15 mouse cellular contexts compared by ENCODE assay signal in genomic region chr4:137492563-137492962, GRCm38 (mm10). TPM values are rescaled to one million over a fixed set of nuclear protein-coding genes. Genes with fewer than 3 reads are reported as not detected.
A peak's percentile ranks its signal among the peaks of the same experiment; 100 is the strongest.
DNase-seq lines count a peak whose midpoint lies in the region; ATAC-seq and TF ChIP-seq lines count a peak whose summit lies in the region.
"Had no signal": no experiment of that assay in that cellular context is flagged by ENCODE, and none has a peak within 500 bp of the region (broad histone marks: within the 10 kb centered on the region; RNA-seq: fewer than 3 reads in every experiment).

No protein-coding gene starts in this region.

- ATAC-seq in embryonic facial prominence, embryonic 12.5 days (ENCODE audit: insufficient number of reproducible peaks, insufficient read depth, low FRiP score, low TSS enrichment): no peak
- ATAC-seq: intestine, embryonic 15.5 days; midbrain, embryonic 15.5 days had no signal

- 78% methylated on average over 11 of the region's 11 CpGs for WGBS in embryonic facial prominence, embryonic 12.5 days
- 82% methylated on average over 11 of the region's 11 CpGs for WGBS in embryonic facial prominence, embryonic 10.5 days
- WGBS in kidney, adult 2 months: 57% methylated on average over 11 of the region's 11 CpGs
- WGBS in limb, embryonic 10.5 days: 86% methylated on average over 11 of the region's 11 CpGs

- no peaks in the 10 kb centered on the region for H3K9me3 ChIP-seq in embryonic facial prominence, embryonic 12.5 days
- H3K9me3 ChIP-seq in embryonic facial prominence, embryonic 10.5 days: no peaks in the 10 kb centered on the region
- no peaks in the 10 kb centered on the region for H3K9me3 ChIP-seq in limb, embryonic 10.5 days (replicated peaks)
- H3K9me3 ChIP-seq: intestine, embryonic 15.5 days; midbrain, embryonic 15.5 days had no signal

- no peak overlapping the region for H3K4me2 ChIP-seq in embryonic facial prominence, embryonic 12.5 days (replicated peaks)
- H3K4me2 ChIP-seq: intestine, embryonic 15.5 days; midbrain, embryonic 15.5 days had no signal

- peak overlapping the region; percentile 37; the same call in 1 of the 2 replicates for H3K27ac ChIP-seq in embryonic facial prominence, embryonic 12.5 days
- no peak overlapping the region; the same call in 1 of the 2 replicates for H3K27ac ChIP-seq in embryonic facial prominence, embryonic 10.5 days (replicated peaks)
- H3K27ac ChIP-seq in kidney, adult 2 months (ENCODE audit: insufficient read depth, low read depth, low read length): no peak overlapping the region
- peak overlapping the region; percentile 67 for H3K27ac ChIP-seq in limb, embryonic 10.5 days
- H3K27ac ChIP-seq: intestine, embryonic 15.5 days; midbrain, embryonic 15.5 days had no signal

- H3K4me1 ChIP-seq in embryonic facial prominence, embryonic 12.5 days: peaks cover 50% of the 10 kb centered on the region
- H3K4me1 ChIP-seq in embryonic facial prominence, embryonic 10.5 days: peaks cover 78% of the 10 kb centered on the region
- H3K4me1 ChIP-seq in kidney, adult 2 months (ENCODE audit: control insufficient read depth, insufficient read depth, low read length): peaks cover 17% of the 10 kb centered on the region
- H3K4me1 ChIP-seq in limb, embryonic 10.5 days: peaks cover 78% of the 10 kb centered on the region

- DNase-seq in embryonic facial prominence, embryonic 10.5 days (ENCODE audit: low spot score): no peak
- DNase-seq in kidney, adult 2 months: peak; percentile 31
- no peak for DNase-seq in kidney, adult 18-20 months
- DNase-seq in R1 (ENCODE audit: low read depth, low spot score): peak; percentile 64
- DNase-seq in limb, embryonic 10.5 days (ENCODE audit: low spot score): no peak
- DNase-seq in natural killer cell, adult 2 months (ENCODE audit: low spot score in 2 of 2): no peak
- no peak for DNase-seq in ovary, postnatal 36 days (ENCODE audit: low spot score)
- DNase-seq: adrenal gland, postnatal 36 days; cerebellum, adult 2 months; layer of hippocampus, adult 9-11 months; right cerebral cortex, postnatal 25 days had no signal

- no peaks in the 10 kb centered on the region for H3K36me3 ChIP-seq in embryonic facial prominence, embryonic 12.5 days
- peaks cover 3% of the 10 kb centered on the region; the same call in 1 of the 2 replicates for H3K36me3 ChIP-seq in embryonic facial prominence, embryonic 10.5 days (replicated peaks)
- H3K36me3 ChIP-seq in kidney, adult 2 months (ENCODE audit: control insufficient read depth, insufficient read depth, low read length): no peaks in the 10 kb centered on the region
- H3K36me3 ChIP-seq in limb, embryonic 10.5 days: peaks cover 7% of the 10 kb centered on the region; the same call in 1 of the 2 replicates
- H3K36me3 ChIP-seq: intestine, embryonic 15.5 days; midbrain, embryonic 15.5 days had no signal

- H3K4me3 ChIP-seq in embryonic facial prominence, embryonic 12.5 days: no peak overlapping the region
- H3K4me3 ChIP-seq in embryonic facial prominence, embryonic 10.5 days: no peak overlapping the region
- no peak overlapping the region for H3K4me3 ChIP-seq in kidney, adult 2 months (ENCODE audit: insufficient read depth, low read depth, low read length)
- H3K4me3 ChIP-seq in limb, embryonic 10.5 days: no peak overlapping the region
- H3K4me3 ChIP-seq: intestine, embryonic 15.5 days; midbrain, embryonic 15.5 days had no signal

- no peak overlapping the region for H3K9ac ChIP-seq in embryonic facial prominence, embryonic 12.5 days
- H3K9ac ChIP-seq: intestine, embryonic 15.5 days; midbrain, embryonic 15.5 days had no signal

- TF ChIP-seq POLR2A in kidney, adult 2 months (IDR thresholded peaks at IDR 0.05; ENCODE audit: low read depth, low read length): no peak

- no peak for TF ChIP-seq CTCF in kidney, adult 2 months (conservative IDR thresholded peaks at IDR 0.05; ENCODE audit: insufficient read depth, insufficient read length, low read depth, low read length)

- H3K27me3 ChIP-seq in embryonic facial prominence, embryonic 12.5 days: no peaks in the 10 kb centered on the region
- no peaks in the 10 kb centered on the region for H3K27me3 ChIP-seq in embryonic facial prominence, embryonic 10.5 days (replicated peaks; ENCODE audit: low read depth, poor library complexity, severe bottlenecking)
- no peaks in the 10 kb centered on the region for H3K27me3 ChIP-seq in kidney, adult 2 months (replicated peaks; ENCODE audit: control insufficient read depth, insufficient read depth, low read length)
- H3K27me3 ChIP-seq in limb, embryonic 10.5 days (ENCODE audit: low read depth, poor library complexity, severe bottlenecking): no peaks in the 10 kb centered on the region
- H3K27me3 ChIP-seq: intestine, embryonic 15.5 days; midbrain, embryonic 15.5 days had no signal

RNA-seq across cellular contexts. Expression of gene Hspg2, which starts 24.0 kb away (rescaled TPM):
- polyA plus RNA-seq in embryonic facial prominence, embryonic 12.5 days (2016; fragmentation: Nextera tagmentation; extraction: Ambion mirVana): 19.0 and 19.7 TPM in 2 replicates
- polyA plus RNA-seq in embryonic facial prominence, embryonic 10.5 days (2016; fragmentation: Nextera tagmentation; extraction: Ambion mirVana): 17.4 and 19.6 TPM in 2 replicates
- polyA plus RNA-seq in kidney, adult 2 months (2012; rRNA removed): 29.7 and 34.7 TPM in 2 replicates
- 20.8 and 23.3 TPM in 2 replicates for polyA plus RNA-seq in limb, embryonic 10.5 days (2016; fragmentation: Nextera tagmentation; extraction: Ambion mirVana)

RNA-seq across cellular contexts. Expression of gene 1700013G24Rik, which starts 39.5 kb away (rescaled TPM):
- polyA plus RNA-seq in embryonic facial prominence, embryonic 12.5 days (2016; fragmentation: Nextera tagmentation; extraction: Ambion mirVana): not detected in 2 replicates
- not detected in 2 replicates for polyA plus RNA-seq in embryonic facial prominence, embryonic 10.5 days (2016; fragmentation: Nextera tagmentation; extraction: Ambion mirVana)
- 0.22 and 0.46 TPM in 2 replicates for polyA plus RNA-seq in kidney, adult 2 months (2012; rRNA removed)
- polyA plus RNA-seq in limb, embryonic 10.5 days (2016; fragmentation: Nextera tagmentation; extraction: Ambion mirVana): not detected in 2 replicates
- polyA plus RNA-seq: cerebellum, adult 2 months; intestine, embryonic 15.5 days; limb, embryonic 11.5 days; midbrain, embryonic 15.5 days had no signal

Comparison
In these comparisons a context has a peak if more than half of its experiments do, and no peak if none do; other contexts are left out.
1. H3K27ac ChIP-seq: peak in embryonic facial prominence, embryonic 12.5 days (single experiment) and limb, embryonic 10.5 days (single experiment); none in embryonic facial prominence, embryonic 10.5 days (single experiment) and kidney, adult 2 months (single experiment).
2. DNase-seq: peak in kidney, adult 2 months (single experiment) and R1 (single experiment); none in embryonic facial prominence, embryonic 10.5 days (single experiment), kidney, adult 18-20 months (single experiment), limb, embryonic 10.5 days (single experiment), natural killer cell, adult 2 months (0 of 2) and ovary, postnatal 36 days (single experiment).